Mouse (Mus musculus) subcutaneous adipose tissue, adult 2 months (tissue): Measurements from ENCODE around the gene Gm9195. TPM values are rescaled to one million over a fixed set of nuclear protein-coding genes. Genes with fewer than 3 reads are reported as not detected.

ENCODE experiments used
- polyA plus RNA-seq: library from polyadenylated mRNA; depleted of rRNA; stranded (reverse); fragments of >200 nt; gene quantifications from 2 replicates; pipeline ENCODE4 v1.2.3, GENCODE M21; 2012; ENCODE audit warnings: low replicate concordance; rRNA removed

Gm9195 gene
- polyA plus RNA-seq: 0.69 TPM in 1 of 2 replicates, not detected in the other

GRCm38 (mm10) chr14:72491738-72492137, at the start of gene Gm9195:
Gene Gm9195 (minus strand): TSS chr14:72491838.

Other genes with a start within 250 kb of the Gm9195 start
- 20.1 and 68.5 TPM in 2 replicates for gene Fndc3a, start 218.2 kb upstream of the Gm9195 start, polyA plus RNA-seq